Mouse (Mus musculus) kidney, adult 8-10 months (tissue): ENCODE measurements at regions not wholly inside any gene's neighbourhood (a gene's known extent, or its start where the extent isn't known, plus 50 kb on each side); places are given as distances from the start of the nearest gene placed in this dataset.

Source experiments
- DNase-seq, 2 experiments: peaks; one replicate each; pipeline ENCODE4 v3.0.0; 2022

GRCm38 (mm10) chr1:90514176-90514575 is 88.6 kb upstream of the Cops8 start:
- no peak for DNase-seq

GRCm38 (mm10) chr1:90518584-90519265 is 84.1 kb upstream of the Cops8 start:
- DNase-seq = peak in 1 of 2 experiments; percentile 24

- DNase-seq = no peak
Observed at GRCm38 (mm10) chr1:90519284-90520275, 83.2 kb upstream of the Cops8 start.

- no peak for DNase-seq
Observed at GRCm38 (mm10) chr1:90522294-90522693, 80.5 kb upstream of the Cops8 start.

- DNase-seq = no peak
Observed at GRCm38 (mm10) chr1:90524641-90525220, 78.0 kb upstream of the Cops8 start.

GRCm38 (mm10) chr1:90526311-90526710 is 76.5 kb upstream of the Cops8 start:
- no peak for DNase-seq

GRCm38 (mm10) chr1:90527947-90528717 is 74.6 kb upstream of the Cops8 start:
- DNase-seq = no peak

GRCm38 (mm10) chr1:90533481-90533880 is 69.3 kb upstream of the Cops8 start:
- DNase-seq = no peak

- DNase-seq = no peak
Observed at GRCm38 (mm10) chr1:90536105-90536504, 66.7 kb upstream of the Cops8 start.

GRCm38 (mm10) chr1:90543801-90544795 is 58.7 kb upstream of the Cops8 start:
- DNase-seq = no peak

GRCm38 (mm10) chr1:90544821-90545536 is 57.8 kb upstream of the Cops8 start:
- DNase-seq = no peak

GRCm38 (mm10) chr1:90552644-90553043 is 50.1 kb upstream of the Cops8 start:
- DNase-seq = no peak
